Mouse (Mus musculus) liver, embryonic 11.5 days (tissue): ENCODE data around the gene Nup210l. TPM values are rescaled to one million over a fixed set of nuclear protein-coding genes. Genes with fewer than 3 reads are reported as not detected.
A peak's percentile ranks its signal among the peaks of the same experiment; 100 is the strongest.

ENCODE experiments used
- ATAC-seq: fragments of 200-750 bp; cut with Nextera tagmentation; replicated peaks from 2 replicates; pipeline ENCODE4 v1.8.0; 2017; ENCODE audit warnings: moderate number of reproducible peaks, mild to moderate bottlenecking, moderate TSS enrichment, moderate library complexity; ENCODE audit not compliant: low FRiP score
- DNase-seq: peaks from one replicate; pipeline ENCODE4 v3.0.0-alpha.2; 2017; ENCODE audit warnings: low spot score
- H3K27ac ChIP-seq: fragments of 300-500 bp; sonication (generic); 2 replicates; pipeline ENCODE4 v1.5.1; 2014; ENCODE audit warnings: mild to moderate bottlenecking, low read depth, low read length, control low read depth
- H3K27me3 ChIP-seq: fragments of 300-500 bp; sonication (generic); replicated peaks from 2 replicates; pipeline ENCODE4 v1.6.1; 2014; ENCODE audit warnings: low read length, mixed read lengths; ENCODE audit not compliant: control insufficient read depth, insufficient read depth
- H3K36me3 ChIP-seq: fragments of 300-500 bp; sonication (generic); 2 replicates; pipeline ENCODE4 v1.6.1; 2014; ENCODE audit warnings: mild to moderate bottlenecking, low read length, moderate library complexity, mixed read lengths; ENCODE audit not compliant: control insufficient read depth, insufficient read depth
- H3K4me1 ChIP-seq: fragments of 300-500 bp; sonication (generic); replicated peaks from 2 replicates; pipeline ENCODE4 v1.6.1; 2014; ENCODE audit warnings: low read length, mixed read lengths; ENCODE audit not compliant: control insufficient read depth, insufficient read depth
- H3K4me2 ChIP-seq: fragments of 300-500 bp; sonication (generic); 2 replicates; pipeline ENCODE4 v1.6.1; 2014; ENCODE audit warnings: mild to moderate bottlenecking, control low read depth, moderate library complexity
- H3K4me3 ChIP-seq: fragments of 300-500 bp; sonication (generic); 2 replicates; pipeline ENCODE4 v1.5.1; 2014; ENCODE audit warnings: low read depth, low read length, control low read depth
- H3K9ac ChIP-seq: fragments of 300-500 bp; sonication (generic); 2 replicates; pipeline ENCODE4 v1.6.1; 2014; ENCODE audit warnings: low read depth, low read length, control low read depth
- H3K9me3 ChIP-seq: fragments of 300-500 bp; sonication (generic); 2 replicates; pipeline ENCODE4 v1.6.1; 2016; ENCODE audit warnings: low read length, inconsistent platforms, mixed read lengths; ENCODE audit not compliant: control insufficient read depth
- WGBS: fragments of 180-500 bp; shearing (Covaris S2); extraction: QIAGEN DNeasy Blood & Tissue Kit; methylation state at CpG from one replicate; pipeline ENCODE4 v1.1.7; 2014; 5-methylcytosine and 5-hydroxymethylcytosine counted together
- microRNA counts: library from miRNA; unstranded; fragments of <30 nt; microRNA quantifications from one replicate; lab custom pipeline; 2015
- microRNA-seq: library from miRNA; unstranded; fragments of <30 nt; microRNA quantifications from one replicate; pipeline ENCODE4, GENCODE M21; 2017; ENCODE audit warnings: borderline number of aligned reads
- polyA plus RNA-seq: library from polyadenylated mRNA; unstranded; fragments of >200 nt; fragmentation: Nextera tagmentation; extraction: Ambion mirVana; gene quantifications from 2 replicates; pipeline ENCODE4 v1.2.1, GENCODE M21; 2014

Gene Nup210l
- polyA plus RNA-seq, 1 experiment from 2014 or later, result 0.49 TPM

DNA sequence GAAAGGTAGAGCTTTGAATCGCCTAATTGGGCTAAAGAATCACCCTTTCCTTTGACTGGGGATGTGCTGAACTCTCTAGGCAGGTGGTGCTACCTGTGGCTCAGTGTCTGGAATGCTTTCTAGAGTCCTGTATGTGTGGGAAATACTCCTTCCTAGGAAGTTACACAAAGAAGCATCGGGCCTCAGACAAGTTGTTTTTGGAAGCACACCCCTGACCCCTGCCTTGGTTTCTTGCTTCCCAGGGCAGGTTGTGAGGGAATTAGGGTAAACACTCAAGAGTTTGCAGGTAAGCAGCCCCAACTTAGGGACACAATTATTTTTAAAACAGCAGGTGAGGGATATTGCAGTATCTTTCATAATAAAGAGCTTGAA lies 151.2 kb downstream of the Nup210l start:
- 16% methylated on average over 2 of the region's 2 CpGs for WGBS

DNA sequence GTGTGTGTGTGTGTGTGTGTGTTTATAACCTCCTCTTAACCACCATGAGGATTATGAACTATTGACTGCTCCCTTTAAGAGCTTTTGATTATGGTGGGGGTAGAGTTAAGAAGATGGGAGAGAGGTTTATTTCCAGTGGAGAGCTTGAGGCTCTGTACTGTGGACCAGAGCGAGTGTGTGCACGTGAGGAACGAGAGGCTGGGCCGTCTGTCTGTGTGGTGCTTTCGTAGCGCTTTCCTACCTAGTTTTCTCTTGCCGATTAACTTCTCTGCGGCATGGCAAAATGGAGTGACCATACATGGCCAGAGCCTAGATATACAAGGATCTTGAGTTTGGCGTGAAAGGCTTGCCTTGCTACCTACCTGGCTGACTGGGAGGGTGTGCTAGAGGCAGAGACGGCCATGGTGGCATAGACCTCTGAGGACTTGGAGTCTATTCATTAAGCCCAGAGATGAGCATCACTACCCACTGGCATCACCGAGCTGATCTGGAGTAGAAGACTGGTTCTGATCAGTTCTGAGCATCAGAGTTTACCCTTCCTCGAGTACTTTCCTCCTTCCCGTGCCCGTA lies 151.9 kb downstream of the Nup210l start:
- H3K9me3 ChIP-seq, result no peaks in the 10 kb centered on the region
- WGBS, result 94% methylated on average over 14 of the region's 14 CpGs
- H3K4me2 ChIP-seq, result peak overlapping the region; percentile 77; the same call in 1 of the 2 replicates
- H3K4me1 ChIP-seq, result peaks cover 12% of the 10 kb centered on the region
- no peak overlapping the region; the same call in 1 of the 2 replicates for H3K4me3 ChIP-seq
- no peak for DNase-seq
- no peak overlapping the region for H3K9ac ChIP-seq
- H3K27me3 ChIP-seq, result no peaks in the 10 kb centered on the region
- no peak overlapping the region for H3K27ac ChIP-seq
- peaks cover 18% of the 10 kb centered on the region for H3K36me3 ChIP-seq
- no peak for ATAC-seq

More for the DNA sequence above, 151.2 kb downstream of the Nup210l start:
- no peak for DNase-seq
- Histone ChIP-seq H3K36me3 (peaks cover 18% of the 10 kb centered on the region), H3K27ac (no peak overlapping the region), H3K4me2 (peak overlapping the region; percentile 77), H3K27me3 (no peaks in the 10 kb centered on the region), H3K9ac (peak overlapping the region; percentile 90), H3K4me3 (peak overlapping the region; percentile 96), H3K4me1 (peaks cover 12% of the 10 kb centered on the region), H3K9me3 (no peaks in the 10 kb centered on the region)
- ATAC-seq, result no peak

DNA sequence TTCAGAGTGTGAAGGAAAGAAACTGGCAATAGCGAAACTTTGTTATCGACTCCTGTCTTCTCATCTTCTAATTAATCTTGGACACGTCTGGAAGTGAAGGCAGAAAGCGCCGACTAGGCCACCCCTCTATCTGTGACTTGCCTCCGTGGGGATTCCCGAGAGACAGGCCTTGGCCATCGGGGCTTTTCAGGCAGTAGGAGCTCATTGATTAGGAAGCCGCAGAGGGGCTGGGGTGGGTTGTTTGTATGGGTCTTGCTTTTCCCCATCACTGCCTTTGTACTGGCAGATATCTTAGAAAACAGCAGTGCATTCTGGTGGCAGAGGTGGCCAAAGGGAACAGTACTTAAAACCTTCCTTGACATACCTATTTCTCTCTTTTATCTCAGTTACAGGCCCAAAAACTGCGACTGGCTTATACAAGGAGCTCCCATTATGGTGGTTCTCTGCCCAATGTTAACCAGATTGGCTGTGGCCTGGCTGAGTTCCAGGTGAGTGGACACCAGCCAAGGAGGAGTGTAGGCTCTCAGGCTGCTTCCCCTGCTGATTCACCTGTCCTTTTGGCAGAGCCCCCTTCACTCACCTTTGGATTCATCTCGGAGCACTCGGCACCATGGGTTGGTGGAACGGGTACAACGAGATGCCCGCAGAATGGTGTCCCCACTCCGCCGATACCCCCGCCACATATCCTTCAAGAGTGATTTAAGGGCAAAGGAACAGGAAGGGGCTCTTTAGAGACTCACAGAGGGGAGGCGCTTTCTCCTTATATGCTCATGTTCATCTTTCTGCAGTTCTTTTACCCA lies 153.0 kb downstream of the Nup210l start:
- H3K27me3 ChIP-seq, result no peaks in the 10 kb centered on the region
- H3K4me1 ChIP-seq, result peaks cover 12% of the 10 kb centered on the region
- ATAC-seq (no peak), DNase-seq (no peak)
- H3K9ac ChIP-seq, result no peak overlapping the region
- 90% methylated on average over 19 of the region's 19 CpGs for WGBS
- H3K4me3 ChIP-seq, result no peak overlapping the region
- no peaks in the 10 kb centered on the region for H3K9me3 ChIP-seq
- peaks cover 18% of the 10 kb centered on the region for H3K36me3 ChIP-seq
- H3K27ac ChIP-seq, result no peak overlapping the region
- no peak overlapping the region for H3K4me2 ChIP-seq

DNA sequence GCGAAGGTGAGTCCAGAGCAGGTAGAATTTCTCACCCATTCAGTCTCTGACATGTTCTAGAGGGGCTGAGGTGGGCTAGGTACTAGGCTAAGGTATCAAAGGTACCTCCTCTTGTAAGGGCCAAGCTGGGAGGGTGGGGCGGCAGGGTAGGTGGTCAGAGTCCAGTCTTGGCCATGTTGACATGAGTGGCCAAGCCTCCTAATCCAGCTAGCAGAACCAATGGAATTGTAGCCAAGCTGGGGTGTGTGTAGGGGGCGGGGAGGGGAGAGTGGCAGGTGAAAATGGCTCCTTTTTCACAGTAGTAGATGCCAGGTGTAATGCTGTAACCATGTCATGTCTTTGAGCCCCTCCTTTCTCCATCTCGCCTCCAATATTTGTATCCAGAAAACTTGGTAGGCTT lies 154.6 kb downstream of the Nup210l start:
- Histone ChIP-seq H3K9ac (no peak overlapping the region), H3K27me3 (no peaks in the 10 kb centered on the region), H3K4me2 (no peak overlapping the region), H3K36me3 (peaks cover 24% of the 10 kb centered on the region), H3K4me1 (peaks cover 12% of the 10 kb centered on the region), H3K9me3 (no peaks in the 10 kb centered on the region), H3K4me3 (no peak overlapping the region), H3K27ac (no peak overlapping the region)
- ATAC-seq, result no peak
- DNase-seq, result no peak
- 86% methylated on average over 4 of the region's 4 CpGs for WGBS

MicroRNAs encoded within 50 kb of the gene (microRNA counts, 519-probe panel; counts per million panel counts)
- 5,040 counts per million, percentile 42 among the panel's probes with 10 or more counts for microRNA mmu-miR-190b (lab: Ali Mortazavi, UCI)

Small RNA genes lying within 50 kb of the gene (microRNA-seq; reads per million reads assigned to microRNA genes)
- gene Mir190b, result 15.8 reads per million, percentile 28 among the genes with 10 or more reads in this experiment

Other genes starting within 250 kb of the Nup210l start
- 0.71 and 1.0 TPM in 2 replicates for gene Il6ra, start 190.9 kb upstream of the Nup210l start, polyA plus RNA-seq
- gene Atp8b2, start 140.6 kb upstream of the Nup210l start, polyA plus RNA-seq, result 7.7 and 9.1 TPM in 2 replicates
- 187 TPM in 2 replicates for gene Hax1, start 105.4 kb upstream of the Nup210l start, polyA plus RNA-seq
- gene 4933434E20Rik, start 52.5 kb upstream of the Nup210l start, polyA plus RNA-seq, result 159 and 173 TPM in 2 replicates
- gene Ubap2l, start 51.5 kb upstream of the Nup210l start, polyA plus RNA-seq, result 220 and 229 TPM in 2 replicates
- 443 and 461 TPM in 2 replicates for gene Tpm3, start 31.5 kb upstream of the Nup210l start, polyA plus RNA-seq
- 1,394 and 1,458 TPM in 2 replicates for gene Rps27, start 109.5 kb downstream of the Nup210l start, polyA plus RNA-seq
- 10.2 and 11.5 TPM in 2 replicates for gene Rab13, start 109.6 kb downstream of the Nup210l start, polyA plus RNA-seq
- gene Jtb, start 127.5 kb downstream of the Nup210l start, polyA plus RNA-seq, result 97.8 and 100.0 TPM in 2 replicates
- gene Creb3l4, start 139.4 kb downstream of the Nup210l start, polyA plus RNA-seq, result 0.82 and 2.2 TPM in 2 replicates
- 48.7 and 57.5 TPM in 2 replicates for gene Slc39a1, start 144.0 kb downstream of the Nup210l start, polyA plus RNA-seq
- gene Crtc2, start 150.0 kb downstream of the Nup210l start, polyA plus RNA-seq, result 12.5 and 14.8 TPM in 2 replicates
- 4.9 and 7.5 TPM in 2 replicates for gene Dennd4b, start 161.1 kb downstream of the Nup210l start, polyA plus RNA-seq
- 7.9 and 8.2 TPM in 2 replicates for gene Gatad2b, start 189.0 kb downstream of the Nup210l start, polyA plus RNA-seq